Mouse (Mus musculus) brain, embryonic 14.5 days (tissue): ENCODE data around the gene Ssmem1.

Source experiments
- CTCF ChIP-seq: fragments of 200-500 bp; IDR thresholded peaks from 2 replicates; pipeline ENCODE4 v1.5.1; 2012; ENCODE audit warnings: inconsistent platforms, mild to moderate bottlenecking, moderate library complexity, borderline replicate concordance; ENCODE audit not compliant: insufficient read depth, insufficient read length; ENCODE audit errors: extremely low read depth
- POLR2A ChIP-seq: fragments of 200-500 bp; IDR thresholded peaks from 2 replicates; pipeline ENCODE4 v1.6.1; 2012; ENCODE audit warnings: mild to moderate bottlenecking, inconsistent platforms, borderline replicate concordance; ENCODE audit not compliant: poor library complexity, insufficient read depth, insufficient read length, severe bottlenecking; ENCODE audit errors: extremely low read depth

DNA sequence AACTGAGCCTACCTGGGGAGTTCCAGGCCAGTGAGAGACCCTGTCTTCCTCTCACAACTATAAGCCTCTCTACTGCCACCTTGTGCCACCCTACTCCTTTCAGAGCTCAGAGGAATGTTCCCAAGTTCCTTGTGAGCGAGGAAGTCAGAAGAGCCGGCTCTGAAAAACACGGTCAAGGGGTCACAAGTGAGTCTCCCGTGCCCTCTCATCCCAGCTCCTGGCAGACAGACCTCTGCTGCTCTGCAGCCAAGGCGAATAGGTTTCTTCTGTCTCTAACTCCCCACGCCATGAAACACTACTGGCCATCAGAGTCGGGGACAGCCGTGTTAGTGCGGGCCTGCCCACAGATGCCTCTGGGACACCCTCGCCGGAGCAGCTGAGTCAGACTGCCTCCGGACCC lies 41.0 kb upstream of the Ssmem1 start:
- peak; percentile 55; the same call in 1 of the 2 replicates for TF ChIP-seq CTCF
- no peak for TF ChIP-seq POLR2A
